Mouse (Mus musculus) E14TG2a.4 (cell line): ENCODE data around the gene Plekhg5.

Source experiments
- H3K27me3 ChIP-seq: 2 replicates; pipeline ENCODE4 v1.6.1; 2014; ENCODE audit warnings: low read length, control low read depth; ENCODE audit not compliant: insufficient read depth
- H3K36me3 ChIP-seq: 2 replicates; pipeline ENCODE4 v1.6.1; 2014; ENCODE audit warnings: low read length, control low read depth; ENCODE audit not compliant: insufficient read depth
- H3K4me1 ChIP-seq: replicated peaks from 2 replicates; pipeline ENCODE4 v1.6.1; 2014; ENCODE audit warnings: low read depth, low read length, control low read depth
- H3K4me3 ChIP-seq: replicated peaks from 2 replicates; pipeline ENCODE4 v1.5.1; 2014; ENCODE audit warnings: mild to moderate bottlenecking, low read length
- H3K9me3 ChIP-seq: 2 replicates; pipeline ENCODE4 v1.6.1; 2014; ENCODE audit warnings: low read length, control low read depth
- CTCF ChIP-seq: conservative IDR thresholded peaks from 2 replicates; pipeline ENCODE4 v1.5.1; 2014; ENCODE audit warnings: low read length
- NANOG ChIP-seq: IDR thresholded peaks from 2 replicates; pipeline ENCODE4 v1.6.1; 2014; ENCODE audit warnings: borderline replicate concordance, low read length, mixed read lengths
- POU5F1 ChIP-seq: IDR thresholded peaks from 2 replicates; pipeline ENCODE4 v1.6.1; 2014; ENCODE audit warnings: low read length, borderline replicate concordance

The Plekhg5 gene

GRCm38 (mm10) chr4:152151966-152152544, 79.8 kb downstream of the Plekhg5 start, which contains the start of gene Espn:
TSS of gene Espn (minus strand) at chr4:152152371.
- Histone ChIP-seq H3K27me3 (peaks cover 67% of the 10 kb centered on the region), H3K9me3 (no peaks in the 10 kb centered on the region), H3K4me1 (peaks cover 33% of the 10 kb centered on the region), H3K36me3 (no peaks in the 10 kb centered on the region), H3K4me3 (peak within 1 kb of the TSS; percentile 89)
- no peak for TF ChIP-seq CTCF
- no peak for TF ChIP-seq NANOG
- no peak for TF ChIP-seq POU5F1

- H3K27me3 ChIP-seq = peaks cover 72% of the 10 kb centered on the region
- H3K9me3 ChIP-seq = no peaks in the 10 kb centered on the region
- H3K4me3 ChIP-seq = 0 out of 2 replicates have a peak overlapping the region, but pooled peaks have one; percentile 41
- H3K36me3 ChIP-seq = no peaks in the 10 kb centered on the region
- peak; percentile 87 for TF ChIP-seq CTCF
- no peak for TF ChIP-seq POU5F1
- H3K4me1 ChIP-seq = peaks cover 40% of the 10 kb centered on the region
These were observed 81.5 kb downstream of the Plekhg5 start for GRCm38 (mm10) chr4:152153771-152154177.

GRCm38 (mm10) chr4:152155019-152155418, 82.7 kb downstream of the Plekhg5 start:
- Histone ChIP-seq H3K36me3 (no peaks in the 10 kb centered on the region), H3K27me3 (peaks cover 72% of the 10 kb centered on the region), H3K9me3 (no peaks in the 10 kb centered on the region), H3K4me1 (peaks cover 48% of the 10 kb centered on the region), H3K4me3 (no peak overlapping the region)
- TF ChIP-seq CTCF = peak; percentile 18
- no peak for TF ChIP-seq NANOG
- no peak for TF ChIP-seq POU5F1

DNA sequence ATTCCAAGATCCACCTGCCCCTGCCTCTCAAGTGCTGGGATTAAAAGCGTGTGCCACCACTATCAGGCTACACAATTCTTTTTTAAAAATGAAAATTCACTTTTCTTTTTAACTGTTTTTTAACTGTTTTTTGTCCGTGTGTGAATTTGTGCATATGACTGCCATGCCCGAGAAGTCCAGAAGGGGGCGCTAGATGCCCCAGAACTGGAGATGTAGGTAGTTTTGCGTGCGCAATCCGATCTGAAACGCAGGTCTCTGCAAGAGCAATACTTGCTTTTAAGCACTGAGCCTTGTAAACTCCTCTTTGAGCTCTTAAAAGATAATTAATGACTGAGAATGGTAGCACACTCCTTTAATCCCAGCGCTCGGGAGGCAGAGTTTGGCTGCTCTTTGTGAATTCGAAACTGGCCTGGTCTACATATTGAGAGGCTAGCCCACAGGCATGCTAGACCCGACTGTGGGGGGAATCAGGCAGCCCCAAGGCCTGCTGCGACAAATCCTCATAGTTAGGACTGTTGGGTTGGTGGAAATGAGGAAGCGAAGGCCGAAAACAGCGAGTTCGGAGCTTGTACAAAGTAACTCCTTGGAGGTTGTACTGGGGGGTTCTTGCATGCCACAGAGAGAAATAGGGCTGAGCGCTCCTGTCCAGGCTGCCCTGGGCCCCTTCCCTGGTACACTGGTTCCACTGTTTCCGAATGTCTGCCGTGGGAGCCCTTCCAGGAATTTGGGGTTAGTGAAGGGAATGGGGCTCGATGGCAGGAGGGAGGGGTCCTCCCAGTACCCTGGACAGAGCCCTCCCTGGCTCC, 85.7 kb downstream of the Plekhg5 start:
- Histone ChIP-seq H3K4me3 (peak overlapping the region; percentile 79), H3K36me3 (no peaks in the 10 kb centered on the region), H3K27me3 (peaks cover 69% of the 10 kb centered on the region), H3K9me3 (peaks cover 11% of the 10 kb centered on the region), H3K4me1 (peaks cover 48% of the 10 kb centered on the region)
- TF ChIP-seq CTCF (peak; percentile 97), NANOG (no peak), POU5F1 (no peak)

- Histone ChIP-seq H3K4me3 (peak within 1 kb of the TSS; percentile 79), H3K4me1 (peaks cover 43% of the 10 kb centered on the region), H3K9me3 (peaks cover 14% of the 10 kb centered on the region), H3K27me3 (peaks cover 62% of the 10 kb centered on the region), H3K36me3 (no peaks in the 10 kb centered on the region)
- TF ChIP-seq POU5F1 = no peak
- no peak for TF ChIP-seq NANOG
These were observed 86.4 kb downstream of the Plekhg5 start, which contains the start of gene Hes2 for GRCm38 (mm10) chr4:152158585-152159284. TSS of gene Hes2 (plus strand) at chr4:152158867.

DNA sequence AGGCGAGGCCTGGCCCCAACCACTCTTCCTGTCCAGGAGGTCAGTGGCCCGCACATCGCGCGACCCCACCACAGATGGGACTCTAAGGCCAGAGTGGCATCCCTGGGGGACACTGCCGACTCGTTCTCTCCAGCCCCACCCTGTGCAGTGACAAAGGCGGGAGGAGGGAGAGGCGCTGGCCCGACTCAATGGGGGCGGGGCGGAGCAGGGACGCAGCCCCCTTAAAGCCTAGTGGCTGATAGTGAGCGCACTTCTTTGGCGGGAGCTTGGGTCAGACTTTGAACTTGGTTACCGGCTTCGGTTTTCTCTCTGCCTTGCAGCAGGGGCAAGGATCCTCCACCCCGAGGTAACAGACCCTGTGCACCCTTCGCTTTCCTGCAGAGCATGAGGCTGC, 87.0 kb downstream of the Plekhg5 start:
- Histone ChIP-seq H3K9me3 (peaks cover 16% of the 10 kb centered on the region), H3K36me3 (no peaks in the 10 kb centered on the region), H3K4me1 (peaks cover 38% of the 10 kb centered on the region), H3K27me3 (peaks cover 62% of the 10 kb centered on the region), H3K4me3 (peak overlapping the region; percentile 79)
- TF ChIP-seq CTCF (no peak), POU5F1 (no peak), NANOG (no peak)

DNA sequence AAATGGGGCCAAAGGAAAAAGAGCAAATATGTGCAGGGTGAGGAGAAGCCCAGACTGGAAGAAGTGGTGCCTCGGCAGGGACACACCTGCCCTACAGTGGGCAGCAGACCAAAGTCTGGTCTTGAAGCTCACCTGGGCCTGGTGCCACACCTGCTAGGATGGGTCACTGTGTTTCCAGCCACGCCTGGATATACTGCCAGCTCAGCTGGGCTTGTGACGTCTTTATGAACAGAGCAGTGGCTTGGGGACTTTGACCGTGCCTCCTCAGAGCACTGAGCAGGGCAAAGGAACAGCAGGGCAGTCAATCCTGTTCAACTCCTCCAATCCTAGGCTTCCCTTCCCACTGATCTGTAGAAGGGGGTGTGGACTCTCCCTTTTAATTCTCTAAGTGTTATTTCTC, 88.5 kb downstream of the Plekhg5 start:
- no peak for TF ChIP-seq POU5F1
- no peak for TF ChIP-seq CTCF
- no peak for TF ChIP-seq NANOG
- Histone ChIP-seq H3K36me3 (no peaks in the 10 kb centered on the region), H3K27me3 (peaks cover 56% of the 10 kb centered on the region)

DNA sequence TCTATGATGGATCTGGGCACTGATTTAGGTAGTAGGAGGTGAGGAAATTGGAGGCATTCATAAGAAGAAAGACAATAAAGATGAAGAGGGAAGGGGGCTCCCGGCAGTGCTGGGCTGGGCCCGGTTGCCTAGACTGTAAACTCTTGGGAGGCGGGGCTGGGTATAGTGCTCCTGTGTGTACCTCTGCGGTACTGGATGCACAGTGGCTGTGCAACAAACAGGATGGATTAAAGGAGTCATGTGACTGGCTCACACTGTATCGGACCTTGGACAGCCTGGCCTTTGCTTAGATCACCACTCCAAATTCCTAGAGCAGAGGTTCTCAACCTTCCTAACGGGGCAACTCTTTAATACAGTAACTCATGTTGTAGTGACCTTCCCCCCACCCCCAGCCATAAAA, 89.3 kb downstream of the Plekhg5 start:
- peaks cover 16% of the 10 kb centered on the region for H3K9me3 ChIP-seq
- H3K27me3 ChIP-seq = peaks cover 53% of the 10 kb centered on the region
- no peaks in the 10 kb centered on the region for H3K36me3 ChIP-seq
- no peak overlapping the region for H3K4me3 ChIP-seq
- H3K4me1 ChIP-seq = peaks cover 51% of the 10 kb centered on the region
- no peak for TF ChIP-seq CTCF

More for the DNA sequence above, 88.5 kb downstream of the Plekhg5 start:
- peak overlapping the region; percentile 79; the same call in 1 of the 2 replicates for H3K4me3 ChIP-seq
- peaks cover 16% of the 10 kb centered on the region for H3K9me3 ChIP-seq
- H3K4me1 ChIP-seq = peaks cover 46% of the 10 kb centered on the region
